Mouse (Mus musculus) heart, adult 9 months (tissue): ENCODE measurements around the gene Nphs2.

ENCODE experiments used
- DNase-seq, 2 experiments: peaks; one replicate each; pipeline ENCODE4 v3.0.0; 2022; ENCODE audit warnings: low spot score in 2 of 2

Nphs2 gene

DNA sequence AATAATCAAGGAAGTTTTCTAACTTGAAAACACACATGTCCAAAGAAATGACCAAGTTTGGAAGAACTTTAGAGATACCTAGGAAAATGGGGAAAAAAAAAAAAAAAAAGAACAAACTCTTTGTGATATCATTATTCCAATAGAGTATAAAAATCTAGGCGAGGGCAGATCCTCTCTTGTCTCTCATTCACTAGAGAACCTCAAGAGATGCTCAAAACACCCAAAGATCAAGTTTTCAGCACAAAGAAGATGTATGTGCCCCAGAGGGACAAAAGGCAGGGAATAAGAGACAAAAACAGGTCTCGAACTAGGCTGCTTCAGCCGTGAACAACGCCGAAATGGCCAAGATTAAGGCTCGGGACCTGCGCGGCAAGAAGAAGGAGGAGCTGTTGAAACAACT lies 55.2 kb downstream of the Nphs2 start, which contains the start of gene Gm2000:
Gene Gm2000, plus strand, starts transcription at position 301 of the 400 bp plus-strand sequence.
- no peak for DNase-seq
